Mouse (Mus musculus) CH12.LX (cell line): ENCODE measurements around the gene Zc3hav1l.

ENCODE experiments used
- CTCF ChIP-seq, 2 experiments: IDR thresholded peaks in 1 of 2; conservative IDR thresholded peaks in 1 of 2; 2 replicates each; pipeline ENCODE4 v1.5.1; 2011 to 2012; ENCODE audit warnings: low read depth in 2 of 2, low read length in 2 of 2, improper control_type of control experiment in 1 of 2, inconsistent platforms in 1 of 2, mild to moderate bottlenecking in 1 of 2, moderate library complexity in 1 of 2
- MXI1 ChIP-seq: IDR thresholded peaks from 2 replicates; pipeline ENCODE4 v1.6.1; 2011; ENCODE audit warnings: mild to moderate bottlenecking, low read depth, low read length, improper control_type of control experiment
- MYC ChIP-seq: IDR thresholded peaks from 2 replicates; pipeline ENCODE4 v1.6.1; 2011; ENCODE audit warnings: low read depth, mild to moderate bottlenecking, improper control_type of control experiment, low read length
- POLR2A ChIP-seq: IDR thresholded peaks from 2 replicates; pipeline ENCODE4 v1.6.1; 2011; ENCODE audit warnings: low read depth, mild to moderate bottlenecking, improper control_type of control experiment, low read length
- POLR2AphosphoS2 ChIP-seq: IDR thresholded peaks from 2 replicates; pipeline ENCODE4 v1.6.1; 2011; ENCODE audit warnings: low read depth, low read length, improper control_type of control experiment
- RAD21 ChIP-seq: IDR thresholded peaks from 2 replicates; pipeline ENCODE4 v1.6.1; 2011; ENCODE audit warnings: low read depth, mild to moderate bottlenecking, low read length, improper control_type of control experiment, moderate library complexity
- UBTF ChIP-seq: IDR thresholded peaks from 2 replicates; pipeline ENCODE4 v1.6.1; 2012; ENCODE audit warnings: low read depth, mild to moderate bottlenecking, inconsistent platforms, low read length, improper control_type of control experiment, moderate library complexity
- USF1 ChIP-seq: IDR thresholded peaks from 2 replicates; pipeline ENCODE4 v1.6.1; 2014; ENCODE audit warnings: low read depth, mild to moderate bottlenecking, inconsistent platforms, low read length, improper control_type of control experiment

DNA sequence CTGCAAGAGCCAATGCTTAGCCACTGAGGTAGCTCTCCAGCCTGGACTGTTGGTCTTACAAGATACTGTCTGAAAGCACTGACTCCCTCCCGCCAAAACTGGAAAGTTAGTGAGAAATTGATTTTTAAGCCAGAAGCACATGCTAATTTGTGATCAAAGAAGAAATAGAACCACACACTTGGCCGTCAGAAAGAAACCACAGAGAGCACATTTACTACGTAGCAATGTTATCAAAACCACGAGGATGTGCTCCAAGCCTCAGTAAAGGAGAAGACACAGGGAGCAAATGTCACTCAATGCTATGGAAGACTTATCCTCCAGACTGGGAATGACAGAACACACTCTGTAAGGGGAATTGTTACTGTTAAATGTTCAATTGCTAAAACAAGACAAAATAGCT is 57.6 kb downstream of the Zc3hav1l start:
- TF ChIP-seq CTCF (conservative IDR thresholded peaks at IDR 0.05 in 1 of 2, IDR thresholded peaks at IDR 0.05 in 1 of 2; ENCODE audit: low read depth in 2 of 2, low read length in 2 of 2) (no peak), RAD21 (no peak), MXI1 (no peak), UBTF (no peak), MYC (no peak), USF1 (no peak), POLR2A (no peak), POLR2AphosphoS2 (no peak)
